Mouse (Mus musculus) C2C12 (cell line): ENCODE data around the gene Cxcr2. TPM values are rescaled to one million over a fixed set of nuclear protein-coding genes. Genes with fewer than 3 reads are reported as not detected.

Source experiments
- H3K27me3 ChIP-seq: one replicate; pipeline ENCODE4 v1.6.1; 2011; ENCODE audit not compliant: control insufficient read depth, insufficient read depth, insufficient read length
- H3K36me3 ChIP-seq: one replicate; pipeline ENCODE4 v1.6.1; 2011; ENCODE audit not compliant: control insufficient read depth, insufficient read depth
- H3K4me3 ChIP-seq: one replicate; pipeline ENCODE4 v1.5.1; 2011; ENCODE audit warnings: mild to moderate bottlenecking, control low read depth; ENCODE audit not compliant: poor library complexity, insufficient read depth, severe bottlenecking
- H3K79me2 ChIP-seq: one replicate; pipeline ENCODE4 v1.6.1; 2011; ENCODE audit not compliant: control insufficient read depth, insufficient read depth
- H3K79me3 ChIP-seq: one replicate; pipeline ENCODE4 v1.6.1; 2011; ENCODE audit warnings: low read depth, control low read depth
- H3ac ChIP-seq: one replicate; pipeline ENCODE3; 2011; ENCODE audit warnings: low read depth; ENCODE audit not compliant: control insufficient read depth, insufficient read length
- CEBPB ChIP-seq: IDR thresholded peaks from one replicate; pipeline ENCODE4 v1.6.1; 2011; ENCODE audit warnings: low read depth, mild to moderate bottlenecking, control low read depth, moderate library complexity
- CTCF ChIP-seq: IDR thresholded peaks from one replicate; pipeline ENCODE4 v1.5.1; 2011; ENCODE audit not compliant: control insufficient read depth, insufficient read depth, insufficient read length
- FOSL1 ChIP-seq: IDR thresholded peaks from one replicate; pipeline ENCODE4 v1.8.0; 2011; ENCODE audit warnings: mild to moderate bottlenecking, low read length; ENCODE audit not compliant: poor library complexity, insufficient read depth, severe bottlenecking
- MAX ChIP-seq: IDR thresholded peaks from one replicate; pipeline ENCODE4 v1.6.1; 2011; ENCODE audit warnings: mild to moderate bottlenecking, control low read depth
- MYOD1 ChIP-seq: IDR thresholded peaks from one replicate; pipeline ENCODE4 v1.6.1; 2011; ENCODE audit warnings: low read depth; ENCODE audit not compliant: control insufficient read depth, insufficient read length
- MYOG ChIP-seq: IDR thresholded peaks from one replicate; pipeline ENCODE4 v1.6.1; 2011; ENCODE audit not compliant: control insufficient read depth, insufficient read length; ENCODE audit errors: extremely low read depth
- USF1 ChIP-seq: IDR thresholded peaks from one replicate; pipeline ENCODE4 v1.6.1; 2011; ENCODE audit warnings: low read depth, mild to moderate bottlenecking, control low read depth, moderate library complexity
- polyA plus RNA-seq: library from polyadenylated mRNA; unstranded; fragments of >200 nt; fragmentation: generic; extraction: Trizol; gene quantifications from one replicate; pipeline ENCODE4 v1.2.1, GENCODE M21; 2012; ENCODE audit warnings: missing spikeins

Gene Cxcr2
- polyA plus RNA-seq, 1 experiment: 0.04 TPM

DNA sequence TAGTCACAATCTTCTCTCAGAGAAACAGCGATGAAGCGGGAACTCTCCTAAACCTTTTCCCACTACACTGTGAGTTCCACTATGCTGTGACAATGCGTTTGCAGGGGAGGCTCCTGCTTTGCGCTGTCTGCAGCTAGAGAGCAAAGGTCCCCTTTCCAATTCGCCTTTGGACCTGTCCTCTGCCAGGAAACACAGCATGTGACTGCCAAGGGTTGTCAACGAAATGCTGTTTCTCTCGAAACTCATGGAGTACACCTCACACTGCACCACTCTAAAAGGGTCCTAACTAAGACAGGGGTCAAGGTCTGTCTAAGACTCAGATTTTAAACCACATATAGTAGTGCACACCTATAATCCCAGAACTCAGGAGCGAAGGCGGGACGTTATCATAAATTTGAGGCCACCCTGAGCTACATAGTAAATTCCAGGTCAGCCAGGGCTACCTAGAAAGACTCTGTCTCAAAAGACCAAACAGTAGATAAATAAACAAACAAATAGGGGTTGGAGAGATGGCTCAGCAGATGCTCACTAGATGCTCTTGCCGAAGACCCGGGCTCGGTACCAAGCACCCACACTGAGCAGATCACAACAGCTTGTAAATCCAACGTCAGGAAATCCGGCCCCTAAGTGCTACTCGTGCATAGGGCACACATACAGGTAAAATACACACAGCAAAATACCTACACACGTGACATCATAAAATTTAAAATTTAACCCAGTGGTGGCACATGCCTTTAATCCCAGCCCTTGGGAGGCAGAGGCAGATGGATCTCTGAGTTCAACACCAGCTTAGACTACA lies 43.0 kb downstream of the Cxcr2 start:
- H3K36me3 ChIP-seq: no peaks in the 10 kb centered on the region
- TF ChIP-seq FOSL1 (no peak), MYOG (no peak), MYOD1 (no peak), CTCF (no peak), CEBPB (no peak), USF1 (no peak), MAX (no peak)
- H3K79me2 ChIP-seq: no peaks in the 10 kb centered on the region
- no peaks in the 10 kb centered on the region for H3K79me3 ChIP-seq
- H3K27me3 ChIP-seq: peaks cover 18% of the 10 kb centered on the region
- H3K4me3 ChIP-seq: no peak overlapping the region
- no peak overlapping the region for H3ac ChIP-seq

DNA sequence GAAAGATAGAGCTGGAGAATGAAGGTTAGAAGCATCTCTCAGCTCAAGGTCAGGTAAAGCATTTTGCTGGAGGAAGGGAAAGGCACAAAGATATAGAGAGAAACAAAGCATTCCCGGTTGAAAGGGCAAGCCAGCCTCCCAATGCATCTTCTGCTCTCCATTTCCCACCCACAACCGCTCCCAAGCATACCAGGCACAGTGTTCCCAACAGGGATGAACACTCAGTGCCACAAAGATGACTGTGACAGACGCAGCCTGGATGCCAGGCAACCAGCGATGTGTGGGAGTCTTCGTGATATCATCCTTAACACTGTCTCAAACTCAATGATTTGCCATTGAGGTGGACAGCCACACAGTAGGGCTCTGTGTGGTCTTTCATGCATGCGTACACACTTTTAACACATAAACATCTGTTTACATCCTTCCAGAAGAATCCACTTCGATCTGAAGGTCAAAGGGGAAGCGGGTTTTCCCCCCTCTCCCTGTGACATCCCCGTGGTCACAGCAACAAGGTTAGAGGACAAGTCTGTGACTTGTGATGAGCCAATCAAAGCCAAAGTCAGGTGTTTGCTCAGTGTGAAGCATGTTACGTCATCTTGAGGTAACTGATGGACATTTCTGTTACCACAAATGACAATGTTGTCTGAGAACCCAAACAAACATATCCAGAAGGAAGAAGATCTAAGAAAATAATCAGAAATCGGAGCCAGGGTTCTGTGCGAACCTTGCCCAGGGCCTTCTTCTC lies 44.1 kb downstream of the Cxcr2 start:
- H3K4me3 ChIP-seq: no peak overlapping the region
- H3ac ChIP-seq: no peak overlapping the region
- H3K79me3 ChIP-seq: no peaks in the 10 kb centered on the region
- H3K36me3 ChIP-seq: no peaks in the 10 kb centered on the region
- no peaks in the 10 kb centered on the region for H3K79me2 ChIP-seq
- peaks cover 13% of the 10 kb centered on the region for H3K27me3 ChIP-seq
- TF ChIP-seq MYOD1: no peak
- TF ChIP-seq CEBPB: no peak
- no peak for TF ChIP-seq USF1
- TF ChIP-seq FOSL1: no peak
- TF ChIP-seq CTCF: no peak
- TF ChIP-seq MAX: no peak
- no peak for TF ChIP-seq MYOG

GRCm38 (mm10) chr1:74199046-74199445 lies 45.3 kb downstream of the Cxcr2 start:
- TF ChIP-seq USF1: no peak
- no peak for TF ChIP-seq FOSL1
- TF ChIP-seq CEBPB: no peak
- no peak for TF ChIP-seq CTCF
- no peak for TF ChIP-seq MYOG
- TF ChIP-seq MAX: no peak
- no peak for TF ChIP-seq MYOD1
- Histone ChIP-seq H3K4me3 (no peak overlapping the region), H3K36me3 (no peaks in the 10 kb centered on the region), H3K79me2 (no peaks in the 10 kb centered on the region), H3K27me3 (peaks cover 6% of the 10 kb centered on the region), H3ac (no peak overlapping the region), H3K79me3 (no peaks in the 10 kb centered on the region)

- Histone ChIP-seq H3ac (no peak overlapping the region), H3K27me3 (peaks cover 6% of the 10 kb centered on the region), H3K79me2 (no peaks in the 10 kb centered on the region), H3K79me3 (no peaks in the 10 kb centered on the region), H3K36me3 (no peaks in the 10 kb centered on the region), H3K4me3 (no peak overlapping the region)
- TF ChIP-seq FOSL1: no peak
Measured at GRCm38 (mm10) chr1:74201048-74201844, 47.5 kb downstream of the Cxcr2 start.

DNA sequence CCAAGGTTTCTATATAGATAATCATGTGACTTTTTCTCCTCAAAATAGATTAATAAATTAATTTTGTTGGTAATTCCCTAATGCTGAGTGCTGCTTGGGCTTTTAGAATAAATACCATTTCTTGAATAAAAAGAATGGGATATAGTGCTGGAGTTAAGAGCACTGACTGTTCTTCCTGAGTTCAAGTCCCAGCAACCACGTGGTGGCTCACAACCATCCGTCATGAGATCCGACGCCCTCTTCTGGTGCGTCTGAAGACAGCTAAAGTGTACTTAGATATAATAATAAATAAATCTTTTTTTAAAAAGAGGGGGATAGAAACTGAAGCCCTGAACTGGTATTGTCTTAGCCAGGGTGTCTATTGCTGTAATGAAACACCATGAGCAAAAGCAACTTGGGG lies 49.7 kb downstream of the Cxcr2 start:
- Histone ChIP-seq H3K27me3 (no peaks in the 10 kb centered on the region), H3K79me3 (no peaks in the 10 kb centered on the region), H3K36me3 (no peaks in the 10 kb centered on the region), H3K4me3 (no peak overlapping the region), H3K79me2 (no peaks in the 10 kb centered on the region), H3ac (no peak overlapping the region)
- peak; percentile 24 for TF ChIP-seq USF1
- TF ChIP-seq MAX: no peak

DNA sequence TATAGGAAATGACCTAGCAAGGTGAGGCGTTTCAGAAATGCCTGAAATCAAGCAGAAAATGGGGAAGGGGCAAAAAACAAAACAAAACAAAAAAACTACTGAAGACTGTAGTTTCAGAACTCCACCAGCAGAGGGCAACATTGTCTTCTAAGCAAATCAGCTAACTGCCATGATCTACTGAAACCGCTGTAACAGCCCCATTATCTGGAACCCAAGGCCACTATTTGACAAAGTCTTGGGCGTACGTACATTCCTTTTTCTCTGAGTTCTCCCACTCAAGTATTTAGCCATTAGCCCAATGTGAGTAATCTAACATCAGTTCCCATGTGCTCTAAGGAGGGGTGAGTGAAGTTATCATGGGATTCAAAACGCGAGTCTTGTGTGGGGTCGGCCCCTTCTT lies 52.1 kb downstream of the Cxcr2 start:
- H3K4me3 ChIP-seq: no peak overlapping the region
- no peaks in the 10 kb centered on the region for H3K79me2 ChIP-seq
- no peaks in the 10 kb centered on the region for H3K79me3 ChIP-seq
- no peaks in the 10 kb centered on the region for H3K27me3 ChIP-seq
- H3K36me3 ChIP-seq: no peaks in the 10 kb centered on the region
- no peak overlapping the region for H3ac ChIP-seq
- TF ChIP-seq CTCF (peak; percentile 11), MYOD1 (no peak)
